Mouse (Mus musculus) limb, embryonic 14.5 days (tissue): ENCODE measurements around the gene Rnf126. TPM values are rescaled to one million over a fixed set of nuclear protein-coding genes. Genes with fewer than 3 reads are reported as not detected.

Experiments used
- ATAC-seq: fragments of 200-750 bp; cut with Nextera tagmentation; 2 replicates; pipeline ENCODE4 v1.8.0; 2017; ENCODE audit warnings: low read depth, moderate number of reproducible peaks, moderate TSS enrichment; ENCODE audit not compliant: low FRiP score
- DNase-seq: peaks from one replicate; pipeline ENCODE4 v3.0.0-alpha.2; 2015; ENCODE audit warnings: low spot score
- H3K27ac ChIP-seq: fragments of 300-500 bp; sonication (generic); replicated peaks from 2 replicates; pipeline ENCODE4 v1.5.1; 2014; ENCODE audit warnings: low read depth, mild to moderate bottlenecking, low read length, moderate library complexity, mixed read lengths
- H3K27me3 ChIP-seq: fragments of 300-500 bp; sonication (generic); 2 replicates; pipeline ENCODE4 v1.6.1; 2014; ENCODE audit warnings: low read length, mixed read lengths; ENCODE audit not compliant: control insufficient read depth, insufficient read depth
- H3K36me3 ChIP-seq: fragments of 300-500 bp; sonication (generic); 2 replicates; pipeline ENCODE4 v1.6.1; 2014; ENCODE audit warnings: mild to moderate bottlenecking, low read length, moderate library complexity, mixed read lengths; ENCODE audit not compliant: control insufficient read depth, insufficient read depth
- H3K4me1 ChIP-seq: fragments of 300-500 bp; sonication (generic); 2 replicates; pipeline ENCODE4 v1.6.1; 2014; ENCODE audit warnings: antibody characterized with exemption, low read length, mixed read lengths; ENCODE audit not compliant: control insufficient read depth, insufficient read depth
- H3K4me2 ChIP-seq: fragments of 300-500 bp; sonication (generic); replicated peaks from 2 replicates; pipeline ENCODE4 v1.6.1; 2014; ENCODE audit warnings: low read depth, mild to moderate bottlenecking, low read length, moderate library complexity; ENCODE audit not compliant: severe bottlenecking
- H3K4me3 ChIP-seq: fragments of 300-500 bp; sonication (generic); replicated peaks from 2 replicates; pipeline ENCODE4 v1.5.1; 2014; ENCODE audit warnings: low read length
- H3K9ac ChIP-seq: fragments of 300-500 bp; sonication (generic); 2 replicates; pipeline ENCODE4 v1.6.1; 2014; ENCODE audit warnings: mild to moderate bottlenecking, low read depth, low read length, moderate library complexity; ENCODE audit not compliant: severe bottlenecking
- H3K9me3 ChIP-seq: fragments of 300-500 bp; sonication (generic); 2 replicates; pipeline ENCODE4 v1.6.1; 2016; ENCODE audit warnings: low read length; ENCODE audit not compliant: control insufficient read depth
- POLR2A ChIP-seq: fragments of 200-500 bp; IDR thresholded peaks from 2 replicates; pipeline ENCODE4 v1.8.0; 2012; ENCODE audit warnings: inconsistent platforms, mild to moderate bottlenecking, moderate library complexity, borderline replicate concordance; ENCODE audit not compliant: insufficient read depth, insufficient read length; ENCODE audit errors: extremely low read depth
- WGBS: fragments of 180-500 bp; shearing (Covaris S2); extraction: QIAGEN DNeasy Blood & Tissue Kit; methylation state at CpG from one replicate; pipeline ENCODE4 v1.1.7; 2014; 5-methylcytosine and 5-hydroxymethylcytosine counted together
- polyA plus RNA-seq, 2 experiments: library from polyadenylated mRNA; depleted of rRNA in 1 of 2; stranded (reverse) in 1 of 2; unstranded in 1 of 2; fragments of >200 nt; fragmentation: Nextera tagmentation in 1 of 2; extraction: Ambion mirVana in 1 of 2; gene quantifications; 2 replicates each; pipeline versions ENCODE4 v1.2.1 to v1.2.3; 2012 to 2014

Rnf126 gene
- polyA plus RNA-seq, 2 experiments: 100 to 176 TPM

- Histone ChIP-seq H3K36me3 (no peaks in the 10 kb centered on the region), H3K27ac (no peak overlapping the region), H3K9me3 (no peaks in the 10 kb centered on the region), H3K4me1 (peaks cover 11% of the 10 kb centered on the region; the same call in 1 of the 2 replicates), H3K27me3 (no peaks in the 10 kb centered on the region), H3K4me2 (no peak overlapping the region), H3K4me3 (no peak overlapping the region), H3K9ac (no peak overlapping the region)
- ATAC-seq (no peak), DNase-seq (no peak)
- 71% methylated on average over 3 of the region's 3 CpGs for WGBS
- no peak for TF ChIP-seq POLR2A
These were observed 5.6 kb upstream of the Rnf126 start for GRCm38 (mm10) chr10:79772320-79772719.

GRCm38 (mm10) chr10:79769329-79769728, 2.6 kb upstream of the Rnf126 start:
- Histone ChIP-seq H3K4me3 (no peak overlapping the region), H3K9me3 (no peaks in the 10 kb centered on the region), H3K9ac (no peak overlapping the region), H3K27me3 (no peaks in the 10 kb centered on the region), H3K27ac (no peak overlapping the region), H3K4me1 (peaks cover 15% of the 10 kb centered on the region), H3K4me2 (no peak overlapping the region), H3K36me3 (0 out of 2 replicates have a peak, but pooled peaks cover 4% of the 10 kb centered on the region)
- WGBS: 38% methylated on average over 4 of the region's 4 CpGs
- DNase-seq: no peak
- no peak for TF ChIP-seq POLR2A
- no peak for ATAC-seq

DNA sequence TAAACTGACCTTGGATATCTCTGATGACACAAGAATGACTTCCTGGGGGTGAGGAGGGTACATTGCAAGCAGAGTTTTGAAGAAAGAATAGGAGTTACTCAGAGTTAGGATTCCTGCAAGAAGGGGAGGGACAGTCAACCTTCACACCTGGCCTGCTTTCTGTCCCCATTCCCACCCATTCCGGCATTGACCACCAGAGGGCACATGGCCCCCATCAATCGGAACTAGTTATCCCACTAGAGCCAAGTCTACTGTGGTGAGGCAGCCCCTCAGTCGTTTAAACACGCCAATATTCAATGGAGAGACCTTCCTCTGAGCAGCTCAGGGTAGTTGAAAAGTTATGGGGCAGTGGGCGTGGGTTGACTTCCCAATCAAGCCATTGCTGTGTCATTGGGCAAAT, 1.6 kb upstream of the Rnf126 start:
- Histone ChIP-seq H3K9ac (no peak overlapping the region), H3K36me3 (0 out of 2 replicates have a peak, but pooled peaks cover 4% of the 10 kb centered on the region), H3K9me3 (no peaks in the 10 kb centered on the region), H3K27me3 (no peaks in the 10 kb centered on the region), H3K4me1 (peaks cover 15% of the 10 kb centered on the region), H3K27ac (no peak overlapping the region), H3K4me2 (peak overlapping the region; percentile 67; the same call in 1 of the 2 replicates), H3K4me3 (no peak overlapping the region)
- peak; percentile 64 for DNase-seq
- TF ChIP-seq POLR2A: no peak
- 1% methylated on average over 5 of the region's 5 CpGs for WGBS
- no peak for ATAC-seq

DNA sequence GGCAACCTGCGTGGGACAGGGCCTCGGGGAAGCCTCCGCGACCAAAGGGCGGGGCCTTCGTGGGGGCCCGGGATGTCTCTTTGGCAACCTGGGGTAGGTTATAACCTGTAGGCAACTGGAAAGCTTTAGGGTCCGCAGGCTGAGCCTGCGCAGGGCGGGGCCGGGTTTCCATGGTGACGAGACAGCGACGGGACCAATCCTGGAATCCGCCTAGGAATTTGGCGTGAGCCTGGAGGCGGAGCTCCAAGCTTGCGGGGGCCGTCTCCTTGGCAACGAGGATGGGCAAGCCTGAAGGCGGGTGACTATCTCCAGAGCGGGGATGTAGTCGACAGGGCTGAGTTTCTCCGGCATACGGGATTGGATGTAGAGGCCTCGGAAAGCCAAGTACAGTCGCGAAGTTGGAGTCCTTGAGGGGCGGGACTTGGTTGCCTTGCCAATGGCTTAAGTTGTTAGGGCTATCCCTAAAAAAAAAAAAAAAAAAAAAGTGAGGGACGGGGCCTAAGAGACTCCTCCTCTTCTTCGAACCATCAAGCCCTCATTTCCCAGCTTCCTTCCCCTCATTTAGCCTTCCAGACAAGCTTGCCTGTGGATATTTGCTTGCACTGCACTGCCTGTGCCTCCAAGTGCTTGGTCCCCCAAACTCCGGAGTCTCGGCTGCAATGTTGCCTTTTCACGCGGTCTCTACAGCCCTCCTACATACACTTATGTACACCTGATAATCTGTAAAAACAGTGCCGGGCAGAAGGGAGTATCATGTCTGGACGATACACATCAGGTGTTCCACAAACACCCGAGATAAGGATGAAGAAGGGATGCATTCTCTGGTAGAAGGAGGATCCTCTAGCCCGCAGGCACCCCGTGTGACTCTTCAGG, 856 bp upstream of the Rnf126 start:
- Histone ChIP-seq H3K36me3 (0 out of 2 replicates have a peak, but pooled peaks cover 4% of the 10 kb centered on the region), H3K4me1 (peaks cover 15% of the 10 kb centered on the region), H3K9me3 (no peaks in the 10 kb centered on the region), H3K27me3 (no peaks in the 10 kb centered on the region), H3K27ac (peak overlapping the region; percentile 90), H3K4me3 (peak overlapping the region; percentile 97), H3K9ac (peak overlapping the region; percentile 95), H3K4me2 (peak overlapping the region; percentile 67)
- WGBS: 12% methylated on average over 39 of the region's 40 CpGs
- DNase-seq: peak; percentile 93
- ATAC-seq: peak; percentile 84
- TF ChIP-seq POLR2A: no peak

- Histone ChIP-seq H3K9me3 (no peaks in the 10 kb centered on the region), H3K36me3 (peaks cover 19% of the 10 kb centered on the region), H3K4me1 (peaks cover 15% of the 10 kb centered on the region), H3K9ac (peak overlapping the region; percentile 95), H3K4me2 (peak overlapping the region; percentile 67), H3K4me3 (peak overlapping the region; percentile 97), H3K27me3 (no peaks in the 10 kb centered on the region), H3K27ac (peak overlapping the region; percentile 90)
- no peak for DNase-seq
- TF ChIP-seq POLR2A: no peak
- no peak for ATAC-seq
- WGBS: 15% methylated on average over 11 of the region's 16 CpGs
These were observed 698 bp downstream of the Rnf126 start for GRCm38 (mm10) chr10:79766001-79766507.
